Comparison of ENCODE assay signal across 20 mouse cellular contexts in genomic region chr2:157427164-157427563, GRCm38 (mm10). TPM values are rescaled to one million over a fixed set of nuclear protein-coding genes. Genes with fewer than 3 reads are reported as not detected.
A peak's percentile ranks its signal among the peaks of the same experiment; 100 is the strongest.
DNase-seq lines count a peak whose midpoint lies in the region; ATAC-seq lines count a peak whose summit lies in the region.
"Had no signal": no experiment of that assay in that cellular context is flagged by ENCODE, and none has a peak within 500 bp of the region (broad histone marks: within the 10 kb centered on the region; RNA-seq: fewer than 3 reads in every experiment).

No protein-coding gene starts in this region.

- 0 out of 2 replicates have a peak overlapping the region, but pooled peaks have one; percentile 25 for H3K9ac ChIP-seq in heart, embryonic 12.5 days
- no peak overlapping the region for H3K9ac ChIP-seq in heart, embryonic 11.5 days (ENCODE audit: low read depth, low read length)
- H3K9ac ChIP-seq in midbrain, embryonic 12.5 days (replicated peaks): peak overlapping the region; percentile 39
- no peak overlapping the region for H3K9ac ChIP-seq in midbrain, embryonic 15.5 days
- H3K9ac ChIP-seq in hindbrain, embryonic 13.5 days: peak overlapping the region; percentile 51
- peak overlapping the region; percentile 26; the same call in 1 of the 2 replicates for H3K9ac ChIP-seq in neural tube, embryonic 13.5 days
- no peak overlapping the region for H3K9ac ChIP-seq in kidney, embryonic 16.5 days (replicated peaks; ENCODE audit: low read length)
- H3K9ac ChIP-seq: liver, embryonic 14.5 days had no signal

- H3K4me1 ChIP-seq in heart, embryonic 12.5 days (replicated peaks): peaks cover 83% of the 10 kb centered on the region
- peaks cover 29% of the 10 kb centered on the region for H3K4me1 ChIP-seq in heart, embryonic 11.5 days (ENCODE audit: control insufficient read depth, insufficient read depth, low read length)
- peaks cover 72% of the 10 kb centered on the region for H3K4me1 ChIP-seq in midbrain, embryonic 12.5 days
- H3K4me1 ChIP-seq in midbrain, embryonic 15.5 days: peaks cover 82% of the 10 kb centered on the region
- H3K4me1 ChIP-seq in hindbrain, embryonic 13.5 days (replicated peaks): peaks cover 93% of the 10 kb centered on the region
- peaks cover 89% of the 10 kb centered on the region for H3K4me1 ChIP-seq in neural tube, embryonic 13.5 days (replicated peaks)
- H3K4me1 ChIP-seq in kidney, embryonic 16.5 days (ENCODE audit: insufficient read depth, low read length): peaks cover 53% of the 10 kb centered on the region

- H3K36me3 ChIP-seq in heart, embryonic 12.5 days: peaks cover 5% of the 10 kb centered on the region; the same call in 1 of the 2 replicates
- H3K36me3 ChIP-seq in heart, embryonic 11.5 days (ENCODE audit: control insufficient read depth, insufficient read depth, low read length): no peaks in the 10 kb centered on the region
- peaks cover 22% of the 10 kb centered on the region; the same call in 1 of the 2 replicates for H3K36me3 ChIP-seq in midbrain, embryonic 12.5 days
- H3K36me3 ChIP-seq in midbrain, embryonic 15.5 days (replicated peaks): no peaks in the 10 kb centered on the region
- H3K36me3 ChIP-seq in hindbrain, embryonic 13.5 days: peaks cover 30% of the 10 kb centered on the region
- peaks cover 25% of the 10 kb centered on the region for H3K36me3 ChIP-seq in neural tube, embryonic 13.5 days
- H3K36me3 ChIP-seq in kidney, embryonic 16.5 days (ENCODE audit: insufficient read depth, low read length): 0 out of 2 replicates have a peak, but pooled peaks cover 3% of the 10 kb centered on the region

- DNase-seq in embryo, embryonic 11 days: no peak
- DNase-seq: adrenal gland, postnatal 10 days; cerebellum, adult 9-11 months; heart, adult 2 months; heart, postnatal 14 days; kidney, postnatal 14 days; right cerebral cortex, adult 18-20 months; spleen, adult 18-20 months; thymus, postnatal 36 days had no signal

- H3K9me3 ChIP-seq in heart, embryonic 12.5 days (replicated peaks): no peaks in the 10 kb centered on the region
- H3K9me3 ChIP-seq in heart, embryonic 11.5 days (replicated peaks; ENCODE audit: control insufficient read depth, low read length): no peaks in the 10 kb centered on the region
- H3K9me3 ChIP-seq in midbrain, embryonic 12.5 days: no peaks in the 10 kb centered on the region
- no peaks in the 10 kb centered on the region for H3K9me3 ChIP-seq in midbrain, embryonic 15.5 days
- H3K9me3 ChIP-seq in hindbrain, embryonic 13.5 days: no peaks in the 10 kb centered on the region
- no peaks in the 10 kb centered on the region for H3K9me3 ChIP-seq in neural tube, embryonic 13.5 days
- no peaks in the 10 kb centered on the region for H3K9me3 ChIP-seq in kidney, embryonic 16.5 days (ENCODE audit: low read length)

- no peak overlapping the region for H3K4me2 ChIP-seq in heart, embryonic 12.5 days
- no peak overlapping the region for H3K4me2 ChIP-seq in heart, embryonic 11.5 days
- no peak overlapping the region for H3K4me2 ChIP-seq in midbrain, embryonic 12.5 days (replicated peaks)
- H3K4me2 ChIP-seq in midbrain, embryonic 15.5 days: no peak overlapping the region
- H3K4me2 ChIP-seq in hindbrain, embryonic 13.5 days: no peak overlapping the region; the same call in 1 of the 2 replicates
- peak overlapping the region; percentile 11; the same call in 1 of the 2 replicates for H3K4me2 ChIP-seq in neural tube, embryonic 13.5 days
- no peak overlapping the region for H3K4me2 ChIP-seq in kidney, embryonic 16.5 days (replicated peaks; ENCODE audit: low read depth, low read length)

- H3K27ac ChIP-seq in heart, embryonic 12.5 days (ENCODE audit: poor library complexity, severe bottlenecking): no peak overlapping the region
- H3K27ac ChIP-seq in heart, embryonic 11.5 days (ENCODE audit: low read depth, low read length): no peak overlapping the region
- peak overlapping the region; percentile 25 for H3K27ac ChIP-seq in midbrain, embryonic 12.5 days (replicated peaks)
- H3K27ac ChIP-seq in midbrain, embryonic 15.5 days: no peak overlapping the region
- peak overlapping the region; percentile 14; the same call in 1 of the 2 replicates for H3K27ac ChIP-seq in hindbrain, embryonic 13.5 days
- H3K27ac ChIP-seq in neural tube, embryonic 13.5 days (replicated peaks): 0 out of 2 replicates have a peak overlapping the region, but pooled peaks have one; percentile 94
- no peak overlapping the region for H3K27ac ChIP-seq in kidney, embryonic 16.5 days (ENCODE audit: low read length)
- H3K27ac ChIP-seq: heart, adult 2 months; liver, embryonic 14.5 days had no signal

- H3K27me3 ChIP-seq in heart, embryonic 12.5 days (replicated peaks): no peaks in the 10 kb centered on the region
- H3K27me3 ChIP-seq in heart, embryonic 11.5 days (ENCODE audit: control insufficient read depth, insufficient read depth, low read length): no peaks in the 10 kb centered on the region
- no peaks in the 10 kb centered on the region for H3K27me3 ChIP-seq in midbrain, embryonic 12.5 days
- H3K27me3 ChIP-seq in midbrain, embryonic 15.5 days (replicated peaks): no peaks in the 10 kb centered on the region
- H3K27me3 ChIP-seq in hindbrain, embryonic 13.5 days: no peaks in the 10 kb centered on the region
- no peaks in the 10 kb centered on the region for H3K27me3 ChIP-seq in neural tube, embryonic 13.5 days
- H3K27me3 ChIP-seq in kidney, embryonic 16.5 days (ENCODE audit: insufficient read depth, low read length): no peaks in the 10 kb centered on the region

- 90% methylated on average over 5 of the region's 5 CpGs for WGBS in heart, embryonic 12.5 days
- 89% methylated on average over 5 of the region's 5 CpGs for WGBS in heart, embryonic 11.5 days (ENCODE audit: insufficient replicate concordance)
- 89% methylated on average over 5 of the region's 5 CpGs for WGBS in midbrain, embryonic 12.5 days
- WGBS in midbrain, embryonic 15.5 days: 82% methylated on average over 5 of the region's 5 CpGs
- WGBS in hindbrain, embryonic 13.5 days: 85% methylated on average over 5 of the region's 5 CpGs
- WGBS in neural tube, embryonic 13.5 days: 81% methylated on average over 5 of the region's 5 CpGs
- WGBS in kidney, embryonic 16.5 days: 81% methylated on average over 5 of the region's 5 CpGs

- ATAC-seq in heart, embryonic 12.5 days (ENCODE audit: insufficient number of reproducible peaks, low FRiP score): no peak
- no peak for ATAC-seq in heart, embryonic 11.5 days (replicated peaks; ENCODE audit: insufficient number of reproducible peaks, low FRiP score, low TSS enrichment)
- no peak for ATAC-seq in midbrain, embryonic 12.5 days (ENCODE audit: low FRiP score, low read depth)
- no peak for ATAC-seq in midbrain, embryonic 15.5 days (replicated peaks)
- no peak for ATAC-seq in hindbrain, embryonic 13.5 days (ENCODE audit: low FRiP score)
- no peak for ATAC-seq in neural tube, embryonic 13.5 days (ENCODE audit: low read depth)
- no peak for ATAC-seq in kidney, embryonic 16.5 days (ENCODE audit: low FRiP score, low TSS enrichment)
- ATAC-seq: CD4-positive, CD25-positive, alpha-beta regulatory T cell, adult 4 months; intestine, embryonic 16.5 days; lung, postnatal 0 days had no signal

- no peak overlapping the region for H3K4me3 ChIP-seq in heart, embryonic 12.5 days
- no peak overlapping the region for H3K4me3 ChIP-seq in heart, embryonic 11.5 days (ENCODE audit: low read depth, low read length)
- no peak overlapping the region for H3K4me3 ChIP-seq in midbrain, embryonic 12.5 days
- H3K4me3 ChIP-seq in midbrain, embryonic 15.5 days: no peak overlapping the region
- H3K4me3 ChIP-seq in hindbrain, embryonic 13.5 days: no peak overlapping the region
- no peak overlapping the region for H3K4me3 ChIP-seq in neural tube, embryonic 13.5 days
- no peak overlapping the region for H3K4me3 ChIP-seq in kidney, embryonic 16.5 days (ENCODE audit: low read length)
- H3K4me3 ChIP-seq: heart, adult 2 months had no signal

RNA-seq across cellular contexts. Expression of gene Src, which starts 8.9 kb away (rescaled TPM):
- 10.9 and 13.4 TPM in 2 replicates for polyA plus RNA-seq in heart, embryonic 12.5 days (2016; fragmentation: Nextera tagmentation; extraction: Ambion mirVana)
- 4.7 and 6.2 TPM in 2 replicates for polyA plus RNA-seq in heart, embryonic 11.5 days (2014; fragmentation: Nextera tagmentation; extraction: Ambion mirVana)
- 33.5 and 36.6 TPM in 2 replicates for polyA plus RNA-seq in midbrain, embryonic 12.5 days (2016; fragmentation: Nextera tagmentation; extraction: Ambion mirVana)
- 40.3 and 43.2 TPM in 2 replicates for polyA plus RNA-seq in midbrain, embryonic 15.5 days (2015; fragmentation: Nextera tagmentation; extraction: Ambion mirVana)
- 31.3 and 31.8 TPM in 2 replicates for polyA plus RNA-seq in hindbrain, embryonic 13.5 days (2015; fragmentation: Nextera tagmentation; extraction: Ambion mirVana)
- 32.0 and 32.5 TPM in 2 replicates for polyA plus RNA-seq in neural tube, embryonic 13.5 days (2015; fragmentation: Nextera tagmentation; extraction: Ambion mirVana)
- 16.9 and 17.3 TPM in 2 replicates for polyA plus RNA-seq in kidney, embryonic 16.5 days (2015; fragmentation: Nextera tagmentation; extraction: Ambion mirVana)

RNA-seq across cellular contexts. Expression of gene Manbal, which starts 59.8 kb away (rescaled TPM):
- 53.5 and 56.4 TPM in 2 replicates for polyA plus RNA-seq in heart, embryonic 12.5 days (2016; fragmentation: Nextera tagmentation; extraction: Ambion mirVana)
- 29.8 and 35.8 TPM in 2 replicates for polyA plus RNA-seq in heart, embryonic 11.5 days (2014; fragmentation: Nextera tagmentation; extraction: Ambion mirVana)
- polyA plus RNA-seq in midbrain, embryonic 12.5 days (2016; fragmentation: Nextera tagmentation; extraction: Ambion mirVana): 66.5 and 75.6 TPM in 2 replicates
- 104 and 107 TPM in 2 replicates for polyA plus RNA-seq in midbrain, embryonic 15.5 days (2015; fragmentation: Nextera tagmentation; extraction: Ambion mirVana)
- polyA plus RNA-seq in hindbrain, embryonic 13.5 days (2015; fragmentation: Nextera tagmentation; extraction: Ambion mirVana): 91.7 and 95.8 TPM in 2 replicates
- polyA plus RNA-seq in neural tube, embryonic 13.5 days (2015; fragmentation: Nextera tagmentation; extraction: Ambion mirVana): 77.6 and 89.9 TPM in 2 replicates
- 82.5 and 83.7 TPM in 2 replicates for polyA plus RNA-seq in kidney, embryonic 16.5 days (2015; fragmentation: Nextera tagmentation; extraction: Ambion mirVana)

Comparison
In these comparisons a context has a peak if more than half of its experiments do, and no peak if none do; other contexts are left out.
1. H3K27ac ChIP-seq: peak in midbrain, embryonic 12.5 days (single experiment), hindbrain, embryonic 13.5 days (single experiment) and neural tube, embryonic 13.5 days (single experiment); none in heart, embryonic 12.5 days (single experiment), heart, embryonic 11.5 days (single experiment), midbrain, embryonic 15.5 days (single experiment) and kidney, embryonic 16.5 days (single experiment).
2. H3K9ac ChIP-seq: peak in heart, embryonic 12.5 days (single experiment), midbrain, embryonic 12.5 days (single experiment), hindbrain, embryonic 13.5 days (single experiment) and neural tube, embryonic 13.5 days (single experiment); none in heart, embryonic 11.5 days (single experiment), midbrain, embryonic 15.5 days (single experiment) and kidney, embryonic 16.5 days (single experiment).